Mouse (Mus musculus) C2C12 (cell line): ENCODE data around the gene Wdfy3. TPM values are rescaled to one million over a fixed set of nuclear protein-coding genes. Genes with fewer than 3 reads are reported as not detected.

ENCODE experiments used
- H3K27me3 ChIP-seq: one replicate; pipeline ENCODE4 v1.6.1; 2011; ENCODE audit not compliant: control insufficient read depth, insufficient read depth, insufficient read length
- H3K36me3 ChIP-seq: one replicate; pipeline ENCODE4 v1.6.1; 2011; ENCODE audit not compliant: control insufficient read depth, insufficient read depth
- H3K4me3 ChIP-seq: one replicate; pipeline ENCODE4 v1.5.1; 2011; ENCODE audit warnings: mild to moderate bottlenecking, control low read depth; ENCODE audit not compliant: poor library complexity, insufficient read depth, severe bottlenecking
- H3K79me2 ChIP-seq: one replicate; pipeline ENCODE4 v1.6.1; 2011; ENCODE audit not compliant: control insufficient read depth, insufficient read depth
- H3K79me3 ChIP-seq: one replicate; pipeline ENCODE4 v1.6.1; 2011; ENCODE audit warnings: low read depth, control low read depth
- H3ac ChIP-seq: one replicate; pipeline ENCODE3; 2011; ENCODE audit warnings: low read depth; ENCODE audit not compliant: control insufficient read depth, insufficient read length
- CEBPB ChIP-seq: IDR thresholded peaks from one replicate; pipeline ENCODE4 v1.6.1; 2011; ENCODE audit warnings: low read depth, mild to moderate bottlenecking, control low read depth, moderate library complexity
- CTCF ChIP-seq: IDR thresholded peaks from one replicate; pipeline ENCODE4 v1.5.1; 2011; ENCODE audit not compliant: control insufficient read depth, insufficient read depth, insufficient read length
- FOSL1 ChIP-seq: IDR thresholded peaks from one replicate; pipeline ENCODE4 v1.8.0; 2011; ENCODE audit warnings: mild to moderate bottlenecking, low read length; ENCODE audit not compliant: poor library complexity, insufficient read depth, severe bottlenecking
- MAX ChIP-seq: IDR thresholded peaks from one replicate; pipeline ENCODE4 v1.6.1; 2011; ENCODE audit warnings: mild to moderate bottlenecking, control low read depth
- MYOD1 ChIP-seq: IDR thresholded peaks from one replicate; pipeline ENCODE4 v1.6.1; 2011; ENCODE audit warnings: low read depth; ENCODE audit not compliant: control insufficient read depth, insufficient read length
- MYOG ChIP-seq: IDR thresholded peaks from one replicate; pipeline ENCODE4 v1.6.1; 2011; ENCODE audit not compliant: control insufficient read depth, insufficient read length; ENCODE audit errors: extremely low read depth
- USF1 ChIP-seq: IDR thresholded peaks from one replicate; pipeline ENCODE4 v1.6.1; 2011; ENCODE audit warnings: low read depth, mild to moderate bottlenecking, control low read depth, moderate library complexity
- polyA plus RNA-seq: library from polyadenylated mRNA; unstranded; fragments of >200 nt; fragmentation: generic; extraction: Trizol; gene quantifications from one replicate; pipeline ENCODE4 v1.2.1, GENCODE M21; 2012; ENCODE audit warnings: missing spikeins

Wdfy3 gene
- polyA plus RNA-seq, 1 experiment, result 10.7 TPM

DNA sequence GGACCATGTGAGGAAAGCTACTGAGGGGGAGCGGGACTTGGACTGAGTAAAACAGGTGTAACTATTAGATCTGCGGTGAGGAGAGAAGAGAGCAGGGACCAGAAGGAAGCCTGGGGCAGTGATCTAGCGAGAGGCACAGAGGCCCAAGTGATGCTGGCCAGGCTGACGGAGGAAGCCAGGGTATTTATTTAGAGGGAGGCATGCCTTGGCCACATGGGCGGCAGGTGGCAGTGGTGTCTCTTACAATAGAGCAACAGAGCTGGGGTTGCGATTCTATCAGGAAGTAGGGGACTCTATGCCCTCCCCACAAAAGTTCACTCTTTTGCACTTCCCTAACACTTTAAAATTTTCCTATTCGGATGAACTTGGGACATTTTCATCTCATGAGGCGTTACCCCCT is 207.1 kb downstream of the Wdfy3 start:
- TF ChIP-seq CTCF, result no peak
- no peak for TF ChIP-seq MAX
- no peak for TF ChIP-seq MYOD1
- no peak for TF ChIP-seq FOSL1

DNA sequence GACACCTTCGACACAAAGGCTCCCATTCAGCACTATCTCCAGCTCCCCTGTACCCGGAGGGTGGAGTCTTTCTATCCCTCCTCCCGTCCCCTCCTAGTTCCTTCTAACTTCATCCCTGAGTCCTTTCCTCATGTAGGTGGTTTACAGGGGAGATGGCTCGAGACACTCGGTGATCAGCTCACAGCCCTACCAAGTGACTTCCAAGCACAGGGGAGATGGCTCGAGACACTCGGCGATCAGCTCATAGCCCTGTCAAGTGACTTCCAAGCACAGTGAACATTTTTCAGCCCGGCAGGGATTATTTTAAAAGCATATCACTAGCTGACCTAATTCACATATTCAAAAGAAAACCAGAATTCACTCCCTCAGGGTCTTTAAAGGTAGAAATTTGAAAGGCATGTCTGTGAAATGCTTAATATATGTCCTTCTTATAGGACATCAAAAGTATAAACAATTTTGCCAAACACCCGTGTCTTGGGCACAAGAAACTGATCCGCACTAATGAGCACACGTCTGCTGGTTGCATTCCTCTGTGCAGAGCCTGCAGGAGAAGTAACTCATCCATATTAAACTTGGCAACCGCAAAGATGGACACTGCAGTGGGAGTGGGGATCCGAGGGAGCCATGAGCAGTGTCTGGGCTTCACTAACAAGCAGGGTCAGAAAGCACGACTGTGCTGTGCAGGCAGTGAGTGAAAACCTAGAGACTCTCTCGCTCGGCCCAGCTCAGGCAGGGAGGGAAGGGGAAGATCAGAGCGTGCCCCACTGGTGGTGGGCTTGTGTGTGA is 207.7 kb downstream of the Wdfy3 start:
- Histone ChIP-seq H3K36me3 (peaks cover 56% of the 10 kb centered on the region), H3K4me3 (no peak overlapping the region), H3K79me3 (no peaks in the 10 kb centered on the region), H3K79me2 (no peaks in the 10 kb centered on the region), H3K27me3 (no peaks in the 10 kb centered on the region), H3ac (no peak overlapping the region)
- TF ChIP-seq CTCF (no peak), FOSL1 (no peak), MYOG (no peak), MYOD1 (no peak), USF1 (no peak), MAX (no peak), CEBPB (no peak)

More for the DNA sequence above, 207.1 kb downstream of the Wdfy3 start:
- Histone ChIP-seq H3K4me3 (no peak overlapping the region), H3K79me3 (no peaks in the 10 kb centered on the region), H3K27me3 (no peaks in the 10 kb centered on the region), H3K79me2 (no peaks in the 10 kb centered on the region), H3ac (no peak overlapping the region), H3K36me3 (peaks cover 60% of the 10 kb centered on the region)

DNA sequence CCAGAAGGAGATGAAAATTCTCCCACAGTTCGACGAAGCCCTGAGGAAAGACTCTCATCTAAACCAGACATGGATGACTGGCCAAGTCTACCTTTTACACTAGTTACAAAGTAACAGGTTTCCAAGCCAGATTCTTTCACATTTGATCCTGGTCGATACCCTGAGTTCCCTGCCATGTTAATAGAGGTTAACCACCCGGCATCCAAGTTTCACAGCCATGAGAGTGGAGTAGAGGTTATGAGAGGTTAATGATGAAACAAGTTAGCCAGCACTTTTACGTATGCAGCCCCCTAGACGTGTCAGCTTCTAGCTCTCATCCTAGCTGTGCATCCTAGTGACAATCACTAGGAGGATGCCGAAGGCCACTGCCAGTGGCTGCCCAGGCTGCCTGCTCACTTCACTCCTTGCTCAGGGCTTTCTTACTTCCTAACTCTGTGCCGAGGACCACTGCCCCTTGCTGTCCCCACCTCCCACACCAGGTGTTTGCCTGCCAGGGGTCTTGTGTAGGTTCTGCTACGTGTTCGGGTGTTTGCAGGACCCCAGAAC is 210.8 kb downstream of the Wdfy3 start:
- peaks cover 49% of the 10 kb centered on the region for H3K36me3 ChIP-seq
- no peak overlapping the region for H3ac ChIP-seq
- H3K4me3 ChIP-seq, result no peak overlapping the region
- no peaks in the 10 kb centered on the region for H3K79me3 ChIP-seq
- H3K27me3 ChIP-seq, result no peaks in the 10 kb centered on the region
- no peaks in the 10 kb centered on the region for H3K79me2 ChIP-seq
- TF ChIP-seq MYOG, result no peak
- TF ChIP-seq FOSL1, result no peak
- TF ChIP-seq MYOD1, result no peak
- TF ChIP-seq CEBPB, result no peak
- TF ChIP-seq MAX, result no peak
- no peak for TF ChIP-seq CTCF
- no peak for TF ChIP-seq USF1

DNA sequence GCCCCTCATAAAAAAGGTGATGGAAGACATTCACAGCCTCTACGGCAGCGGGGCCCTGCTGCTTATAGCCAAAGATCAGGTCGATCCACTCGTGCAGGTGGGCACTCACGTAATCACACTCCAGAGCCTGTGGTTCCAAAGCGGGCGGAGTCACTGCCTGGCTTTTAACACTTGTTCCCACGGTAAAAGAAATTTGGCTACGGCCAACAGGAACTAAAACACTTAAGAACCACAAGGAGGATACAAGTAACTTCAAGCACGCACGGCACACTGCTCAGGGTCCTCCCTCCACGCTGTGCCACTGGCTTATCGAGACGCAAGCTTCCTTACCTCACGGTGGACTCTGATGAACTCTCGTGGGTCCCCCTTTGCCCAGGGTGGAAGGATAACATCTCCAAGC is 214.2 kb downstream of the Wdfy3 start:
- peaks cover 43% of the 10 kb centered on the region for H3K36me3 ChIP-seq
- no peaks in the 10 kb centered on the region for H3K27me3 ChIP-seq
- H3ac ChIP-seq, result no peak overlapping the region
- no peaks in the 10 kb centered on the region for H3K79me2 ChIP-seq
- no peak overlapping the region for H3K4me3 ChIP-seq
- TF ChIP-seq MYOG (no peak), CTCF (no peak), MYOD1 (no peak), FOSL1 (no peak), USF1 (no peak), CEBPB (no peak), MAX (no peak)
- H3K79me3 ChIP-seq, result no peaks in the 10 kb centered on the region

DNA sequence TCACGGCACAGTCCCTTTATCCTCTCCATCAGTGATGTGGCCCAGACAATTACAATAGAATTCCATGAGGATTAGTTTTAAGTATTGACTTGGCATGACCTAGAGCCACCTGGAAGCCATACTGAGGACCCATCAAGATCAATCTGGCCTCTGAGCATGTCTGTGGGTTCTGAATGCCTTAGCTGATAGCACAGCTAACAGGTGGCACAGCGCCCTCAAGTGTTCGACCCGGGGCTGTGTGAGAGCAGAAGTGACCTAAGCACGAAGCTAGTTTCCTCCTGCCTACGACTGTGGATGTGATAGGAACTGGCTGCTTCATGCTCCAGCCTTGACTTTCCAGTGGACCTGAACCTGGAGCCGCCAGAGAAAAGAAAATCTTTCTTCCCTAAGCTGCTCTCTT is 215.1 kb downstream of the Wdfy3 start:
- no peak for TF ChIP-seq CEBPB
- TF ChIP-seq USF1, result no peak
- TF ChIP-seq FOSL1, result no peak
- TF ChIP-seq MAX, result no peak
- TF ChIP-seq MYOG, result no peak
- no peak for TF ChIP-seq CTCF
- no peak for TF ChIP-seq MYOD1
- Histone ChIP-seq H3ac (no peak overlapping the region), H3K36me3 (peaks cover 49% of the 10 kb centered on the region), H3K4me3 (no peak overlapping the region), H3K27me3 (no peaks in the 10 kb centered on the region), H3K79me2 (no peaks in the 10 kb centered on the region), H3K79me3 (no peaks in the 10 kb centered on the region)

DNA sequence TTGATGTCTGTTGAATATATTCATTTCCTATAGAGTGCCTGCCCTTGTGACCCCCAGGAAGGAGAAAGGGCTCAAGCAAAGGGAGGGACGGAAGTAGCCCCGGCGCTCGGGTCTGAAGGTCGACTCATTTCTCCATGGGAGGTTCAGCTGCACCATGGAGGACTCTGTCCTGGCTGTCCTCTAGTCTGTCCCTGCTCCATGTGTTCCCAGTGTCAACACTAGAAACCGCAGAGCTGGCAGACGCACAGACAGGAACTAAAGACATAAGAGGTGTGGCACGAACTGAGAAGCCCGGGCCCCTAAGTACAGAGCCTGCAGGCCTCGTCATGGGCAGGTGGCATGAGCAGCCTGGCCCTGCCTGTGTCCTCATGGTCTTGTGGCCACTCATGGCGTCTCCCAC is 215.6 kb downstream of the Wdfy3 start:
- Histone ChIP-seq H3K79me3 (no peaks in the 10 kb centered on the region), H3K27me3 (no peaks in the 10 kb centered on the region), H3ac (no peak overlapping the region), H3K79me2 (no peaks in the 10 kb centered on the region), H3K36me3 (peaks cover 46% of the 10 kb centered on the region), H3K4me3 (no peak overlapping the region)
- TF ChIP-seq USF1, result no peak
- no peak for TF ChIP-seq CEBPB
- TF ChIP-seq CTCF, result no peak
- no peak for TF ChIP-seq MAX
- TF ChIP-seq MYOG, result no peak
- TF ChIP-seq MYOD1, result no peak
- no peak for TF ChIP-seq FOSL1
